Mouse (Mus musculus): Measurements from ENCODE around the gene Ncoa5.

GRCm38 (mm10) chr2:165007986-165008385 is 26.7 kb downstream of the Ncoa5 start:
- TF ChIP-seq GATA1 (IDR thresholded peaks at IDR 0.05; ENCODE audit: borderline replicate concordance, low read length) (no peak), FLI1 (IDR thresholded peaks at IDR 0.05; ENCODE audit: low read length) (no peak)
